Mouse (Mus musculus) heart, adult 11 months (tissue): ENCODE results near the gene Sgpl1.
A peak's percentile ranks its signal among the peaks of the same experiment; 100 is the strongest.

Experiments
- DNase-seq: peaks from one replicate; pipeline ENCODE4 v3.0.0; 2022

The Sgpl1 gene

GRCm38 (mm10) chr10:61080227-61080930 is 67.1 kb downstream of the Sgpl1 start:
- DNase-seq = peak; percentile 96

- no peak for DNase-seq
These were observed 71.9 kb downstream of the Sgpl1 start for GRCm38 (mm10) chr10:61075607-61076006.

- DNase-seq = peak; percentile 76
These were observed 72.9 kb downstream of the Sgpl1 start for GRCm38 (mm10) chr10:61074643-61075042.

- peak; percentile 80 for DNase-seq
These were observed 75.2 kb downstream of the Sgpl1 start for GRCm38 (mm10) chr10:61072324-61072723.

- peak; percentile 77 for DNase-seq
These were observed 78.3 kb downstream of the Sgpl1 start for GRCm38 (mm10) chr10:61069248-61069647.

GRCm38 (mm10) chr10:61068436-61069192 is 78.9 kb downstream of the Sgpl1 start:
- peak; percentile 94 for DNase-seq

- peak; percentile 84 for DNase-seq
These were observed 82.1 kb downstream of the Sgpl1 start for GRCm38 (mm10) chr10:61065287-61066005.

- DNase-seq = peak; percentile 75
These were observed 82.9 kb downstream of the Sgpl1 start for GRCm38 (mm10) chr10:61064635-61065034.

- peak; percentile 82 for DNase-seq
These were observed 84.1 kb downstream of the Sgpl1 start for GRCm38 (mm10) chr10:61063271-61063864.

- no peak for DNase-seq
These were observed 87.9 kb downstream of the Sgpl1 start for GRCm38 (mm10) chr10:61059543-61060110.

- no peak for DNase-seq
These were observed 88.4 kb downstream of the Sgpl1 start for GRCm38 (mm10) chr10:61059101-61059500.

- no peak for DNase-seq
These were observed 90.8 kb downstream of the Sgpl1 start for GRCm38 (mm10) chr10:61056661-61057060.

GRCm38 (mm10) chr10:61051993-61052613 is 95.4 kb downstream of the Sgpl1 start:
- no peak for DNase-seq
